Comparison of ENCODE assay signal across 8 mouse cellular contexts in genomic region chr1:155096620-155097261, GRCm38 (mm10). TPM values are rescaled to one million over a fixed set of nuclear protein-coding genes. Genes with fewer than 3 reads are reported as not detected.
A peak's percentile ranks its signal among the peaks of the same experiment; 100 is the strongest.
DNase-seq lines count a peak whose midpoint lies in the region; ATAC-seq and TF ChIP-seq lines count a peak whose summit lies in the region.

No protein-coding gene starts in this region.

- DNase-seq in heart, postnatal 10 days: no peak
- peak; percentile 77 for DNase-seq in MEL (ENCODE audit: low read depth, low spot score)
- no peak for DNase-seq in midbrain, embryonic 11.5 days (ENCODE audit: low spot score, missing footprints)
- DNase-seq in cerebellum, postnatal 10 days: no peak
- DNase-seq in Muller cell, postnatal 12 days (ENCODE audit: inconsistent ontology term): no peak

- H3K79me2 ChIP-seq in MEL (ENCODE audit: control insufficient read depth, insufficient read depth, low read length, poor library complexity): peaks cover 18% of the 10 kb centered on the region

- TF ChIP-seq RAD21 in MEL (IDR thresholded peaks at IDR 0.05; ENCODE audit: low read depth, low read length): no peak

- TF ChIP-seq EP300 in MEL (IDR thresholded peaks at IDR 0.05; ENCODE audit: low read depth in 1 of 2, low read length in 2 of 2): no peak

- no peaks in the 10 kb centered on the region for H3K36me3 ChIP-seq in heart, embryonic 12.5 days
- H3K36me3 ChIP-seq in MEL (ENCODE audit: control insufficient read depth in 1 of 2, insufficient read depth in 2 of 2, low read length in 2 of 2): peaks cover 0 to 15% of the 10 kb centered on the region in 2 experiments; a peak in 2 of 4 replicates
- H3K36me3 ChIP-seq in hindbrain, embryonic 12.5 days: no peaks in the 10 kb centered on the region
- no peaks in the 10 kb centered on the region for H3K36me3 ChIP-seq in midbrain, embryonic 11.5 days (ENCODE audit: control insufficient read depth, insufficient read depth, low read length)

- intact Hi-C loops in heart, postnatal 10 days (cut with DNase I): loop anchor here (5.0 kb wide), 2 partner anchors 41 to 116 kb away; no protein-coding TSS in a partner anchor

- H3K4me1 ChIP-seq in heart, embryonic 12.5 days (replicated peaks): peaks cover 49% of the 10 kb centered on the region
- peaks cover 2 to 3% of the 10 kb centered on the region in 2 experiments for H3K4me1 ChIP-seq in MEL (ENCODE audit: control insufficient read depth in 1 of 2, insufficient read depth in 2 of 2, low read length in 2 of 2)
- peaks cover 37% of the 10 kb centered on the region for H3K4me1 ChIP-seq in hindbrain, embryonic 12.5 days
- peaks cover 21% of the 10 kb centered on the region for H3K4me1 ChIP-seq in midbrain, embryonic 11.5 days (ENCODE audit: control insufficient read depth, insufficient read depth, low read length)

- H3K4me2 ChIP-seq in heart, embryonic 12.5 days: peak overlapping the region; percentile 71
- H3K4me2 ChIP-seq in hindbrain, embryonic 12.5 days (replicated peaks): peak overlapping the region; percentile 80
- peak overlapping the region; percentile 91 for H3K4me2 ChIP-seq in midbrain, embryonic 11.5 days

- H3K4me3 ChIP-seq in heart, embryonic 12.5 days: peak overlapping the region; percentile 87
- H3K4me3 ChIP-seq in MEL (ENCODE audit: control insufficient read depth in 1 of 2, insufficient read depth in 1 of 2, low read depth in 2 of 2, low read length in 2 of 2): peak overlapping the region; percentile 60 to 91
- peak overlapping the region; percentile 91; the same call in 1 of the 2 replicates for H3K4me3 ChIP-seq in hindbrain, embryonic 12.5 days
- H3K4me3 ChIP-seq in midbrain, embryonic 11.5 days (ENCODE audit: low read depth, low read length): no peak overlapping the region; the same call in 1 of the 2 replicates

- 56% methylated on average over 4 of the region's 4 CpGs for WGBS in heart, embryonic 12.5 days
- 80% methylated on average over 4 of the region's 4 CpGs for whole genome bisulfite sequencing in hindbrain, embryonic 12.5 days
- 82% methylated on average over 4 of the region's 4 CpGs for WGBS in midbrain, embryonic 11.5 days

- no peak overlapping the region for H3K9ac ChIP-seq in heart, embryonic 12.5 days
- peak overlapping the region; percentile 93 for H3K9ac ChIP-seq in MEL (ENCODE audit: control insufficient read depth, low read depth, low read length, poor library complexity, severe bottlenecking)
- H3K9ac ChIP-seq in hindbrain, embryonic 12.5 days: no peak overlapping the region
- H3K9ac ChIP-seq in midbrain, embryonic 11.5 days (ENCODE audit: low read length): no peak overlapping the region

- no peak for TF ChIP-seq POLR2A in MEL (IDR thresholded peaks at IDR 0.05; ENCODE audit: control insufficient read depth in 1 of 2, insufficient read depth in 1 of 2, low read depth in 1 of 2, low read length in 2 of 2, poor library complexity in 1 of 2)

- no peak for TF ChIP-seq CTCF in MEL (IDR thresholded peaks at IDR 0.05 in 2 of 3, conservative IDR thresholded peaks at IDR 0.05 in 1 of 3; ENCODE audit: control insufficient read depth in 1 of 3, insufficient read depth in 1 of 3, low read depth in 2 of 3, low read length in 3 of 3, poor library complexity in 1 of 3, severe bottlenecking in 1 of 3)

- H3K27ac ChIP-seq in heart, embryonic 12.5 days (ENCODE audit: poor library complexity, severe bottlenecking): no peak overlapping the region
- H3K27ac ChIP-seq in MEL (ENCODE audit: control insufficient read depth, low read depth, low read length): peak overlapping the region; percentile 87
- H3K27ac ChIP-seq in hindbrain, embryonic 12.5 days: no peak overlapping the region
- H3K27ac ChIP-seq in midbrain, embryonic 11.5 days (ENCODE audit: low read depth, low read length): no peak overlapping the region

- no peaks in the 10 kb centered on the region for H3K9me3 ChIP-seq in heart, embryonic 12.5 days (replicated peaks)
- no peaks in the 10 kb centered on the region for H3K9me3 ChIP-seq in MEL (replicated peaks; ENCODE audit: insufficient read depth, low read length)
- H3K9me3 ChIP-seq in hindbrain, embryonic 12.5 days (replicated peaks): no peaks in the 10 kb centered on the region
- H3K9me3 ChIP-seq in midbrain, embryonic 11.5 days (ENCODE audit: control insufficient read depth, low read length): no peaks in the 10 kb centered on the region

- H3K27me3 ChIP-seq in heart, embryonic 12.5 days (replicated peaks): no peaks in the 10 kb centered on the region
- no peaks in the 10 kb centered on the region for H3K27me3 ChIP-seq in MEL (ENCODE audit: control insufficient read depth in 1 of 2, insufficient read depth in 2 of 2, low read length in 2 of 2)
- H3K27me3 ChIP-seq in hindbrain, embryonic 12.5 days: no peaks in the 10 kb centered on the region
- no peaks in the 10 kb centered on the region; the same call in 1 of the 2 replicates for H3K27me3 ChIP-seq in midbrain, embryonic 11.5 days (ENCODE audit: control insufficient read depth, insufficient read depth, low read length)

- ATAC-seq in heart, embryonic 12.5 days (ENCODE audit: insufficient number of reproducible peaks, low FRiP score): no peak
- ATAC-seq in hindbrain, embryonic 12.5 days (ENCODE audit: low FRiP score): no peak
- no peak for ATAC-seq in midbrain, embryonic 11.5 days (ENCODE audit: low FRiP score)
- ATAC-seq in frontal cortex, adult (ENCODE audit: low TSS enrichment): no peak

TF ChIP-seq in MEL, 35 proteins besides CTCF, POLR2A, EP300 and RAD21 (continues in another document):
- TF ChIP-seq HCFC1 (IDR thresholded peaks at IDR 0.05; ENCODE audit: low read depth, low read length) (0 out of 2 replicates have a peak, but pooled peaks have one; percentile 55), MYB (IDR thresholded peaks at IDR 0.05; ENCODE audit: low read depth, low read length) (no peak; the same call in 1 of the 2 replicates), MEF2A (IDR thresholded peaks at IDR 0.05; ENCODE audit: extremely low read depth, insufficient replicate concordance, low read depth, low read length, poor library complexity, severe bottlenecking) (no peak), MYC (IDR thresholded peaks at IDR 0.05; ENCODE audit: low read depth, low read length) (no peak), ZC3H11A (IDR thresholded peaks at IDR 0.05; ENCODE audit: low read depth, low read length) (no peak), MAFK (IDR thresholded peaks at IDR 0.05; ENCODE audit: borderline replicate concordance, low read depth, low read length) (no peak; the same call in 1 of the 2 replicates), ZNF384 (IDR thresholded peaks at IDR 0.05; ENCODE audit: low read depth, low read length) (no peak), BHLHE40 (IDR thresholded peaks at IDR 0.05; ENCODE audit: borderline replicate concordance, low read depth, low read length) (no peak), UBTF (IDR thresholded peaks at IDR 0.05; ENCODE audit: borderline replicate concordance, insufficient read depth, low read depth, low read length) (no peak), TBP (IDR thresholded peaks at IDR 0.05; ENCODE audit: low read depth, low read length) (no peak), TAL1 (IDR thresholded peaks at IDR 0.05; ENCODE audit: low read length) (no peak), ZKSCAN1 (IDR thresholded peaks at IDR 0.05; ENCODE audit: low read depth, low read length) (no peak), KAT2A (conservative IDR thresholded peaks at IDR 0.05; ENCODE audit: low read depth, low read length) (no peak), ZMIZ1 (IDR thresholded peaks at IDR 0.05; ENCODE audit: low read depth, low read length) (no peak), RCOR1 (IDR thresholded peaks at IDR 0.05; ENCODE audit: low read depth, low read length) (no peak), JUND (IDR thresholded peaks at IDR 0.05; ENCODE audit: low read depth, low read length) (no peak), E2F4 (IDR thresholded peaks at IDR 0.05; ENCODE audit: borderline replicate concordance, low read depth, low read length) (no peak), ELF1 (IDR thresholded peaks at IDR 0.05; ENCODE audit: low read depth, low read length) (peak; percentile 75), NELFE (IDR thresholded peaks at IDR 0.05; ENCODE audit: low read depth, low read length) (no peak), POLR2AphosphoS2 (IDR thresholded peaks at IDR 0.05; ENCODE audit: low read length) (no peak), CHD2 (IDR thresholded peaks at IDR 0.05; ENCODE audit: low read length) (no peak), GABPA (IDR thresholded peaks at IDR 0.05; ENCODE audit: low read depth, low read length) (no peak), USF2 (IDR thresholded peaks at IDR 0.05; ENCODE audit: borderline replicate concordance in 1 of 2, insufficient read depth in 1 of 2, low read depth in 1 of 2, low read length in 2 of 2) (no peak), MXI1 (IDR thresholded peaks at IDR 0.05; ENCODE audit: low read depth, low read length) (peak; percentile 17; the same call in 1 of the 2 replicates), MAZ (IDR thresholded peaks at IDR 0.05; ENCODE audit: low read depth, low read length) (no peak), CHD1 (IDR thresholded peaks at IDR 0.05; ENCODE audit: low read depth, low read length) (no peak), GATA1 (IDR thresholded peaks at IDR 0.05; ENCODE audit: low read depth, low read length) (no peak), NRF1 (IDR thresholded peaks at IDR 0.05; ENCODE audit: insufficient read depth, low read depth, low read length, poor library complexity, severe bottlenecking) (no peak), SMC3 (IDR thresholded peaks at IDR 0.05; ENCODE audit: low read depth, low read length) (no peak)

RNA-seq across cellular contexts. Expression of gene Ier5, which starts 2.7 kb away (rescaled TPM):
- polyA plus RNA-seq in heart, embryonic 12.5 days (2016; fragmentation: Nextera tagmentation; extraction: Ambion mirVana): 8.9 and 10.9 TPM in 2 replicates
- 10 to 100 TPM; 20.4 to 22.6 TPM for total RNA-seq in heart, postnatal 10 days (2021)
- 7.2 and 7.5 TPM in 2 replicates for total RNA-seq in MEL (2012; rRNA removed)
- 1 to 10 TPM in 1 of 2 experiments, not detected in 1; 7.4 TPM for polyA plus RNA-seq in MEL (2012; ENCODE audit: insufficient read depth in 1 of 2, insufficient read length in 2 of 2, low read depth in 1 of 2, low replicate concordance in 2 of 2, missing spikeins in 1 of 2)
- 16.5 and 17.7 TPM in 2 replicates for polyA plus RNA-seq in hindbrain, embryonic 12.5 days (2016; fragmentation: Nextera tagmentation; extraction: Ambion mirVana)
- 12.4 and 13.5 TPM in 2 replicates for polyA plus RNA-seq in midbrain, embryonic 11.5 days (2014; fragmentation: Nextera tagmentation; extraction: Ambion mirVana)

RNA-seq across cellular contexts. Expression of gene Mr1, which starts 49.9 kb away (rescaled TPM):
- 3.9 and 4.2 TPM in 2 replicates for polyA plus RNA-seq in heart, embryonic 12.5 days (2016; fragmentation: Nextera tagmentation; extraction: Ambion mirVana)
- total RNA-seq in heart, postnatal 10 days (2021): 10 to 100 TPM in 1 of 2 experiments, 1 to 10 TPM in 1; 8.9 to 11.9 TPM
- 1.8 and 2.0 TPM in 2 replicates for total RNA-seq in MEL (2012; rRNA removed)
- 1 to 10 TPM in 1 of 2 experiments, not detected in 1; 3.9 TPM for polyA plus RNA-seq in MEL (2012; ENCODE audit: insufficient read depth in 1 of 2, insufficient read length in 2 of 2, low read depth in 1 of 2, low replicate concordance in 2 of 2, missing spikeins in 1 of 2)
- 2.1 and 2.4 TPM in 2 replicates for polyA plus RNA-seq in hindbrain, embryonic 12.5 days (2016; fragmentation: Nextera tagmentation; extraction: Ambion mirVana)
- polyA plus RNA-seq in midbrain, embryonic 11.5 days (2014; fragmentation: Nextera tagmentation; extraction: Ambion mirVana): 0.41 and 0.49 TPM in 2 replicates
